Mouse (Mus musculus) lung, postnatal 0 days (tissue): ENCODE data around the gene Myo1b. TPM values are rescaled to one million over a fixed set of nuclear protein-coding genes. Genes with fewer than 3 reads are reported as not detected.

Experiments used
- ATAC-seq: fragments of 200-750 bp; cut with Nextera tagmentation; 2 replicates; pipeline ENCODE4 v1.8.0; 2017; ENCODE audit warnings: moderate library complexity
- DNase-seq: peaks from one replicate; pipeline ENCODE4 v3.0.0-alpha.2; 2016; ENCODE audit warnings: low spot score
- H3K27ac ChIP-seq: fragments of 300-500 bp; sonication (generic); 2 replicates; pipeline ENCODE4 v1.5.1; 2014; ENCODE audit warnings: antibody characterized with exemption, mild to moderate bottlenecking, low read length, mixed read lengths
- H3K27me3 ChIP-seq: fragments of 300-500 bp; sonication (generic); replicated peaks from 2 replicates; pipeline ENCODE4 v1.6.1; 2014; ENCODE audit warnings: low read length, mixed read lengths; ENCODE audit not compliant: insufficient read depth
- H3K36me3 ChIP-seq: fragments of 300-500 bp; sonication (generic); 2 replicates; pipeline ENCODE4 v1.6.1; 2014; ENCODE audit warnings: low read length, mixed read lengths; ENCODE audit not compliant: insufficient read depth
- H3K4me1 ChIP-seq: fragments of 300-500 bp; sonication (generic); 2 replicates; pipeline ENCODE4 v1.6.1; 2014; ENCODE audit warnings: antibody characterized with exemption, low read depth, low read length, mixed read lengths; ENCODE audit not compliant: insufficient read depth
- H3K4me2 ChIP-seq: fragments of 300-500 bp; sonication (generic); replicated peaks from 2 replicates; pipeline ENCODE4 v1.6.1; 2014; ENCODE audit warnings: low read depth, mild to moderate bottlenecking, low read length, moderate library complexity, mixed read lengths
- H3K4me3 ChIP-seq: fragments of 300-500 bp; sonication (generic); 2 replicates; pipeline ENCODE4 v1.5.1; 2014; ENCODE audit warnings: low read depth, low read length
- H3K9ac ChIP-seq: fragments of 300-500 bp; sonication (generic); replicated peaks from 2 replicates; pipeline ENCODE4 v1.6.1; 2014; ENCODE audit warnings: low read depth, mild to moderate bottlenecking
- H3K9me3 ChIP-seq: fragments of 300-500 bp; sonication (generic); 2 replicates; pipeline ENCODE4 v1.6.1; 2016; ENCODE audit warnings: low read length, mixed read lengths
- CTCF ChIP-seq: IDR thresholded peaks from 2 replicates; pipeline ENCODE4 v1.5.1; 2016; ENCODE audit warnings: antibody characterized with exemption, mild to moderate bottlenecking
- EP300 ChIP-seq: IDR thresholded peaks from 2 replicates; pipeline ENCODE4 v1.6.1; 2016; ENCODE audit warnings: antibody characterized with exemption, mild to moderate bottlenecking, control low read depth
- whole genome bisulfite sequencing: fragments of 180-500 bp; shearing (Covaris S2); extraction: QIAGEN DNeasy Blood & Tissue Kit; methylation state at CpG from one replicate; pipeline ENCODE4 v1.1.7; 2014; 5-methylcytosine and 5-hydroxymethylcytosine counted together
- polyA plus RNA-seq: library from polyadenylated mRNA; unstranded; fragments of >200 nt; fragmentation: Nextera tagmentation; extraction: Ambion mirVana; gene quantifications from 2 replicates; pipeline ENCODE4 v1.2.1, GENCODE M21; 2015

The Myo1b gene
- polyA plus RNA-seq, 1 experiment from 2014 or later, result 108 TPM

DNA sequence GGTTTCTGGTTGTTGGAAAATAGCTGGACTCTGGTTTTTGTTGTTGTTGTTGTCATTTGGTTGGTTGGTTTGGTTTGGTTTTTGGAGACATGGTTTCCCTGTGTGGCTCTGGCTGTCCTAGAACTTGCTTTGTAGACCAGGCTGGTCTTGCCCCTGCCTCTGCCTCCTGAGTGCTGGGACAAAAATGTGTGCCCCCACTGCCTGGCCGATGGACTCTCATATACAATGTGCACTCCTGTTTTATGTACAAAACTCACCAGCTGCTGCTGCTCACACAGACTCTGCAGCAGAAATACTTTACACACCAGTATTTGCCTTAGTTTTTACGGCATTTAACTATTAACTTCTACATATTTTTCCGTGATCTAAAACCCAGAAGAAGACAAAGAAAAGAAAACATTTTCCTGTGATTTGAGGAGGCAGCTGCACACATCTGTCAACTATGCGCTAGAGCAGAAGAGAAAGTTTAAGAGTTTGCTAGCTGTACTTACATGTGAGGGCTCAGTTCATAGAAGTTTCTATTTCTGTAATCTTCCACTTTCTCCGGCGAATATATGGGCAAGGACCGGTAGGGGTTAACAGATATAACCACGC lies 52.9 kb downstream of the Myo1b start:
- Histone ChIP-seq H3K27ac (no peak overlapping the region), H3K9me3 (no peaks in the 10 kb centered on the region), H3K9ac (no peak overlapping the region), H3K4me2 (no peak overlapping the region), H3K4me1 (no peaks in the 10 kb centered on the region; the same call in 1 of the 2 replicates), H3K36me3 (peaks cover 6% of the 10 kb centered on the region; the same call in 1 of the 2 replicates), H3K27me3 (no peaks in the 10 kb centered on the region), H3K4me3 (no peak overlapping the region)
- no peak for DNase-seq
- WGBS, result 58% methylated on average over 8 of the region's 8 CpGs
- no peak for ATAC-seq
- TF ChIP-seq CTCF (no peak), EP300 (no peak)

DNA sequence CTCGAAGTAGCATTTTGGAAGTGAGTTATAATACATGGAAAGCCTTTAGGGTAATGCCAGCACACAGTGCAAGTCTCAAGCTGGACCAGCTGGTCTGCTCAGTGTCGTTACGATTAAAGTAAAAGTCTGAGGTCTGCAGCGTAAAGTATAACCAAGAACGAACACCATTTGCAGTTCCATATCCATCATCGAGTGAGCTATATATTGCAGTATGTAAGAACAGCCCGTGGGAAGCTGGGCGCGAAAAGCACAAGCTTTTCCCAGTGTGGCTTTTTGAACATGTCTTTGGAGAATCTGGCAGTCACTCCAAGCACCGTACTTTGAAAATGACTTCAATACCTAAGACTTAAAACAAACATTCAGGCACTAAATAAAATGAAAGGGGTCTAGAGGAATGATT lies 55.0 kb downstream of the Myo1b start:
- WGBS, result 83% methylated on average over 10 of the region's 10 CpGs
- Histone ChIP-seq H3K4me3 (no peak overlapping the region), H3K9me3 (no peaks in the 10 kb centered on the region), H3K4me1 (peaks cover 8% of the 10 kb centered on the region), H3K4me2 (no peak overlapping the region), H3K36me3 (peaks cover 6% of the 10 kb centered on the region; the same call in 1 of the 2 replicates), H3K9ac (no peak overlapping the region), H3K27ac (no peak overlapping the region), H3K27me3 (no peaks in the 10 kb centered on the region)
- TF ChIP-seq EP300 (no peak), CTCF (no peak)
- DNase-seq (no peak), ATAC-seq (no peak)

DNA sequence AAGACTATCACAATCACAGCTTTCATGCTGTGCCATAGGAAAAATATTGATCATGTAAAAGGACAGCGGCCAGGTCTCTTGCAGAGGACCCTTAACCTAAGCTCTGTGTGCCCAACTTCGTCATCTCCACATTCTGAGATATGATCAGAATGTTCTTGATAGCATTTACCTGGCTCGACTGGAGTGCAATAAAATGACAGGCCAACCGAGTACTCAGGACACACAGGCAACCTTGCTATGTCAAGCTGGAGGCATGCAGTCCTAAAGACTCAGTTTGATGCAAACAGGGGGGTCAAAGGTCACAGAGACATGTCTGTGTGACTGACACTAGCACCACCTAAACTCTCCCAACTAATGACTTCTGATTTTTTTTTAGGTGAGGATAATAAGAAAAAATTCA lies 58.9 kb downstream of the Myo1b start:
- ATAC-seq (peak; percentile 20; the same call in 1 of the 2 replicates), DNase-seq (no peak)
- Histone ChIP-seq H3K36me3 (peaks cover 6% of the 10 kb centered on the region; the same call in 1 of the 2 replicates), H3K27me3 (no peaks in the 10 kb centered on the region), H3K4me3 (no peak overlapping the region), H3K4me2 (no peak overlapping the region), H3K9ac (no peak overlapping the region), H3K4me1 (peaks cover 15% of the 10 kb centered on the region), H3K9me3 (no peaks in the 10 kb centered on the region), H3K27ac (peak overlapping the region; percentile 62)
- no peak for TF ChIP-seq EP300
- TF ChIP-seq CTCF, result no peak
- 50% methylated on average over 4 of the region's 4 CpGs for WGBS

DNA sequence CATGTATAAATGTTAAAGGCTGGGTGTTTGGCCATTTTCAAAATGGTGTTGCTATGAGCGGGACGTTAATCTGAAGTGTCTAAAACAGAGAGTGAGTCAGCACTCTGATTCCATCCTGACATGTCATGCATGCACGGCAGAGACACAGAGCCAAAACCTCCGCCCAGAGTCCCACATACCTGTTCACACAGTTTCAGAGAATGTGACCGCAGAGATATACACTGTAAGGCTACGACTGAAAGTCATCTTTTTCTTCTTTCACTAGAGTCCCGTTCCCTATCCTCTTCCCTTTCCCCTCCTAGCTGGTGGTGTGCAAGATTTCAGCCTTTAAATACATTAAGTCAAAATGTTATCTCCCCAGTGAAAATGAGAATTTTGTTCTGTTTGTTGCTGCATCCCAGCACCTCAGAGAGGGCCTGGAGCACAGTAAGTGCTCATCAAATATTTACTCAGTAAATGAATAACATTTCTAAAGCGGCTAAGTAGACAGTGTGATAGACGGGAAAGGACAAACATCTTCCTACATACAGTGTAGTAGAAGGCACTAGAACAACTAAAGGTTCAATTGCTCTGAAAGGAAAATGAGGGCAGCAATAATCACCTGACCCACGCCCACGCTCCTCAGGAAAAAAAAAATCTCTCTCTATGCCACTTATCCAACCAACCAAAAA lies 59.5 kb downstream of the Myo1b start:
- H3K4me2 ChIP-seq, result no peak overlapping the region; the same call in 1 of the 2 replicates
- no peak; the same call in 1 of the 2 replicates for TF ChIP-seq EP300
- no peak for TF ChIP-seq CTCF
- WGBS, result 48% methylated on average over 11 of the region's 11 CpGs
- peak overlapping the region; percentile 62 for H3K27ac ChIP-seq
- H3K9ac ChIP-seq, result no peak overlapping the region
- no peak overlapping the region for H3K4me3 ChIP-seq
- H3K36me3 ChIP-seq, result peaks cover 6% of the 10 kb centered on the region; the same call in 1 of the 2 replicates
- no peaks in the 10 kb centered on the region for H3K27me3 ChIP-seq
- ATAC-seq (peak; percentile 63), DNase-seq (peak; percentile 43)
- H3K4me1 ChIP-seq, result peaks cover 15% of the 10 kb centered on the region
- H3K9me3 ChIP-seq, result no peaks in the 10 kb centered on the region

GRCm38 (mm10) chr1:51855541-51856244 lies 60.2 kb downstream of the Myo1b start:
- H3K9ac ChIP-seq, result no peak overlapping the region
- H3K9me3 ChIP-seq, result no peaks in the 10 kb centered on the region
- peaks cover 15% of the 10 kb centered on the region for H3K4me1 ChIP-seq
- no peaks in the 10 kb centered on the region for H3K27me3 ChIP-seq
- TF ChIP-seq CTCF (no peak), EP300 (no peak; the same call in 1 of the 2 replicates)
- H3K36me3 ChIP-seq, result peaks cover 6% of the 10 kb centered on the region; the same call in 1 of the 2 replicates
- H3K4me3 ChIP-seq, result no peak overlapping the region
- peak overlapping the region; percentile 62 for H3K27ac ChIP-seq
- no peak overlapping the region for H3K4me2 ChIP-seq
- WGBS, result 27% methylated on average over 10 of the region's 10 CpGs
- ATAC-seq (peak; percentile 6; the same call in 1 of the 2 replicates), DNase-seq (peak; percentile 14)

DNA sequence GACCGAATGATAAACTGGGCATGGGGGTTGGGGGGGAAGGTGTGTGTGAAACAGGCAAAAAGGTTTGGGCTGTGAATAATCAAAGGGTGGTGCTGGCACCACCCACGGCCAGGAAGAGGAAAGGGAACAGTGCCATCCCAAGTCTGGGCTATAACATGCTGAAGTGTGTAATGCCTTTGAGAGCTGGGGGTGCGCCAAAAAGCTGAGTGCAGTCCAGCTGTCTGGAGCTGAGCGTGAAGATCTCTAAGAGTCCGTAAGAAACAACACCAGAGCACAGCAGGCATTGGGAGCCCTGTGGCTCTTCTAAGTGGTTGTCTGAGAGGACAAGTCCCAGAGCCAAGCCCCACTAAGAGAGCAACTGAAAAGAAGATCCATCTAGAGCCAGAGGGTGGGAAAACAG lies 63.6 kb downstream of the Myo1b start:
- no peaks in the 10 kb centered on the region for H3K36me3 ChIP-seq
- peak; percentile 49 for DNase-seq
- no peak overlapping the region for H3K4me3 ChIP-seq
- no peak overlapping the region for H3K27ac ChIP-seq
- no peaks in the 10 kb centered on the region for H3K9me3 ChIP-seq
- no peak overlapping the region for H3K4me2 ChIP-seq
- TF ChIP-seq CTCF (no peak), EP300 (no peak)
- H3K9ac ChIP-seq, result no peak overlapping the region
- no peaks in the 10 kb centered on the region for H3K27me3 ChIP-seq
- ATAC-seq, result peak; percentile 11; the same call in 1 of the 2 replicates
- H3K4me1 ChIP-seq, result peaks cover 19% of the 10 kb centered on the region
- 45% methylated on average over 5 of the region's 5 CpGs for WGBS
